Mouse (Mus musculus) erythroblast, adult 5-6 weeks (primary cell): ENCODE data around the gene Dock6. TPM values are rescaled to one million over a fixed set of nuclear protein-coding genes. Genes with fewer than 3 reads are reported as not detected.
A peak's percentile ranks its signal among the peaks of the same experiment; 100 is the strongest.
"Not testable (repeated sequence)": the region's sequence is repeated elsewhere in the genome, so short reads cannot be mapped to it uniquely, and the experiment has no call there.

Experiments used
- ATAC-seq: replicated peaks from 2 replicates; pipeline ENCODE4 v1.8.0; 2016; ENCODE audit warnings: moderate number of reproducible peaks, mild to moderate bottlenecking, moderate TSS enrichment, inconsistent platforms; ENCODE audit not compliant: poor library complexity, low FRiP score, severe bottlenecking
- total RNA-seq, 2 experiments: library from RNA; stranded (forward) in 1 of 2; stranded (reverse) in 1 of 2; fragments of 150-400 nt in 1 of 2; fragments of 200-764, 138-1000 nt in 1 of 2; gene quantifications; 2 replicates each; pipeline versions ENCODE4 v1.2.3 to v1.2.4; 2015 to 2017; ENCODE audit warnings: low replicate concordance in 2 of 2

Dock6 gene
- total RNA-seq, 2 experiments from 2014 or later: not detected

DNA sequence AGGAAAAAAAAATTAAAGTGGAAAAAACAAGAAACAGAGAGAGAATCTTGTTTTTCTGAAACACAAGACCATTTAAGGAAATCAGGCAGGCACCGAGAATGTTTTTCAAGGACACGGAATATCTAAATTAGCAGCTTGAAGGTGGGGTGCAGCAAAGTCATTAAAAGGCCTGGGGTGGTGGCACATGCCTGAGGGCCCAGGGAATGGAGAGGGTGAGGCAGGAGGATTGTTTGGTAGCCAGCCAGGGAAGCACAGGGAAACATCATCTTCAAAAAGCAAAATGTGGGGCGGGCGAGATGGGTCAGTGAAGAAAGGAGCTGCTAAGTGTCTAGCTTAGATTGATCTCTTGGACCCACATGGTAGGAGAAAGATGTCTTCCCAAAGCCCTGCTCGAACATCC is 64.8 kb downstream of the Dock6 start:
- ATAC-seq: no peak

DNA sequence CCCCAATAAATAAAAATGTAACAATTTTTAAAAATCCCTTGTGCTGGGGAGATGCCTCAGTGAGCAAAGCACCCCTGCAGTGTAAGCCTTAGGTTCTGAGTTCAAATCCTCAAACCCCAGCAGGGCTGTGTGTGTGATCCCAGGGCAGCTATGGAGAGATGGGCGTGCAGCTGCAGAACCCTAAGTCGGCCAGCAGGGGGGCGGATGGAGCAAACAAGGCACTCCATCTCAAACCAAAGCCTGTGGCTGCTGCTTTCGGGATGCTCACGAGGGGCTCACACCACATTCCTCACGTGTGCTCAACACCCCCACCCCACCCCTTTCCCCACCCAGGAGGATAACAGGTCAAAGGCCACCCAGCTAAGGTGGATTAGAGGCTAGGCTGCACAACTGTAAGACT is 65.5 kb downstream of the Dock6 start:
- peak; percentile 78 for ATAC-seq

DNA sequence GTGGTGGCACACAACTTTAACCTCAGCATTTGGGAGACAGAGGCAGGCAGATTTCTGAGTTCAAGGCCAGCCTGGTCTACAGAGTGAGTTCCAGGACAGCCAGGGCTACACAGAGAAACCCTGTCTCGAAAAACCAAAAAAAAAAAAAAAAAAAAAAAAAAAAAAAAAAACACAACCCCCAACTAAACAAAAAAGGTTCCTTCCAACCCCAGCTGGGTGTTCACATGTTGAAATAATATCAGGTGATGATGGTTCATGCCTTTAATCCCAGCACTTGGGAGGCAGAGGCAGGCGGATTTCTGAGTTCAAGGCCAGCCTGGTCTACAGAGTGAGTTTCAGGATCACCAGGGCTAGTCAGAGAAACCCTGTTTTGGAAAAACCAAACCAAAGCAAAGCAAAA is 66.1 kb downstream of the Dock6 start:
- not testable (repeated sequence) for ATAC-seq

DNA sequence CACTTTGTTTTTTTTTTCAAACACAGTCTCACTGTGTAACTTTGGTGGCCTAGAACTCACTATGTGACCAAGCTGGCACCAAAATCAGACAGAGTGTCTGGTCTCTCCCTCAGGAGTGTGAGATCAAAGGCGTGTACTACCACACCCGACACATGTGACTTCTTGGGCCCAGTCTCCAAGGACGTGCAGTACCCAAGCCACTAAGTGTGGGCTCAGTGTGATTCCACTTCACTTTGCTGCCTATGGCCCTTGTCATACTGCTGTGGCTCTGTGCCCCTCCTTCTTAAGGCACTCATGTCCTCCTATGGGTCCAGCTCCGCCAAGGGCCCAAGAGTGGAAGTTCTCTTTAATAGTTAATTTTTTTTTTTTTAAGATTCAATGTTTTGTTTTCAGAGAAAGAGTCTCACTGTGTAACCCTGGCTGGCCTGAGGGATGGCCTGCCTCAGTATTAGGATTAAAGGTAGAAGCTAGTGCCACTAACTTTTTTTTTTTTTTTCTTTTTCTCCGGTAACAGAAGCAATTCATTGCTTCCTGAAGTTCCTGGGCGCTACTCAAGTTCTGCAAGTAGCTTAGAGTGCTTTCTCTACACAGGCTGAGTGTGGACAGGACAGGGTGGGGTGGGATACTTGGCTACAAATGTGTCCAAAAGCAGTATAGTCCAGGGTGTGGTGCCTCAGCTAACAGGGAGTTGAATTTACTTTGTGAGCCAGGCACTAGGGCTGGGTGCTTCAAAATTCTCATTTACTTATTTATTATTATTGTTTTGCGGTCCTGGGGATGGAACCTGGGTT is 67.7 kb downstream of the Dock6 start:
- ATAC-seq: no peak

DNA sequence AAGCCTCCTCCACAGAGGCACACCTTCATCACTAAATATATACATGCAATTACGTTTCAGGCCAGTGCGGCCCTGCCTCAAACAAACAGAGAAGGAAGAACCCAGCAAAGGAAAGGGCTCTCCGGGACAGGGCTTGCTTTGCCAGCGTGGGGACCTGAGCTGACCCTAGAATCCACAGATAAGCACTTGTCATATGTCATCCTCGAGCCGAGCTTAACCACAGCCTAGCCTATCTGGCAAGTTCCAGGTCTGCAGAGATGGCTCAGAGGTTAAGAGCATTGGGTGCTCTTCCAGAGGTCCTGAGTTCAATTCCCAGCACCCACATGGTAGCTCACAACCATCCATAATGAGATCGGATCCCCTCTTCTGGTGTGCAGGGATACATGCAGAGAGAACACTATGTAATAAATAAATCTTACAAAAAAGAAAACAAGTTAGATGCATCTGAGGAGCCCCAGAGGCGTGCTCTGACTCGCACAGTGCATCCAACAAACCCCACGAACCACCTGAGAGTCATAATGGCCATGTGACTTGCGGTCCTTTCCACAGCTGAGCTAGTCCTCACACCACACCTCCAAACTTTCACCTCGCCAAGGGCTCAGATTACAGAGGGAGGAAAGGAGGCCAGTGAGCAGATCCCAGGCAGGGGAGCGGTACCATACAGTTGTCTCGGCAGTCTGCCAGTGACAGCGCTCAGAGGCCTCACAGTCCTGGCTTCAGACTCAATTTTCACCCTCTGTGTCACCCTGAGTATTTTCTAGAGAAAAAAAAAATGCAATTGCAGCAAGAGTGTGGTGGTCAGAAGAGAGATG is 70.6 kb downstream of the Dock6 start:
- ATAC-seq: no peak

DNA sequence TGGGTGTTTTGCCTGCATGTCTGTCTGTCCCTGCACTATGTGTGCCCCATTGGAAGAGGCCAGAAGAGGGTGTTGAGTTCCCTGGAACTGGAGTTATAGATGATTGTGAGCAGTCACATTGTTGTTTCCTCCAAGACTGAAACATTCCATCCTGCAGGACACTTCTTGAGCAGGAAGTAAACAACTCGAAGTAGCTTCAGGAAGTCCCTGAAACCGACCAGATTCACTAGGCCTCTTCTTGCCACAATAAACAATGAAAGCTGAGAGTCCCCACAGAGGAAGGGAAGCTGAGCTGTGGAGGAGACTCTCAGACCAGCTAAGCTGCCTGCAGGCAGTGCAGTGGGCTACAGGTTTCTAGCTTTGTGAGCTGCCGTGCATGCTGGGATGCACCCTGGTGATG is 74.7 kb downstream of the Dock6 start:
- no peak for ATAC-seq

DNA sequence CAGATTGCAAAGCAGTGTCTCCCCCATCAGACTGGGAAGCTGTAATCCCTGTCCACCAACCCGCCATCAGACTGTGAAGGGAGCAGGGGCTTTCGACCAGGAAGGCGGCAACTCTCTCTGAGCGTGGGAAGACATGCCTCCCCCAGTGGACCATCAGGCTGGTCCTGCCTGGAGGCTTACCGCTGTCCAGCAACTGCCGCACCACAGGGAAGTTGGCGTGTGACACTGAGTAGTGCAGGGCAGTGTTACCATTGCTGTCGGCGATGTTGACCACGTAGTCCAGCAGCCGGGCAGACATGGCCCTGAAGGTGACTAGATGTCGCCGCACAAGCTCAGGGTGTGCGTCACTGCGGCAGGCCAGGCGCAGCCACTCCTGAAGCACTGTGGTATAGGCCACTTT is 78.1 kb downstream of the Dock6 start:
- ATAC-seq: no peak

DNA sequence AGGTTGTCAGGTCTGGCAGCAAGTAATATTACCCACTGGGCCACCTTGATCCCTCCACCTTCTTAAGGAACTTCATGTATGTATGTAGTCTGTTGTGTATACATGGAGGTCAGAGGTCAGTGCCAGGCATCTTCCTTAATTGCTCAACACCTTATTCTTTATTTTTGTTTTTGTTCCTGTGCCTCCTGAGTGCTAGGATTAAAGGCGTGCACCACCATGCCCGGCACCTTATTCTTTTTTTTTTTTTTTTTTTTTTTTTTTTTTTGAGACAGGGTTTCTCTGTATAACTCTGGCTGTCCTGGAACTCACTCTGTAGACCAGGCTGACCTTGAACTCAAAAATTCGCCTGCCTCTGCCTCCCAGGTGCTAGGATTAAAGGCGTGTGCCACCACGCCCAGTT is 79.0 kb downstream of the Dock6 start:
- ATAC-seq: not testable (repeated sequence)

DNA sequence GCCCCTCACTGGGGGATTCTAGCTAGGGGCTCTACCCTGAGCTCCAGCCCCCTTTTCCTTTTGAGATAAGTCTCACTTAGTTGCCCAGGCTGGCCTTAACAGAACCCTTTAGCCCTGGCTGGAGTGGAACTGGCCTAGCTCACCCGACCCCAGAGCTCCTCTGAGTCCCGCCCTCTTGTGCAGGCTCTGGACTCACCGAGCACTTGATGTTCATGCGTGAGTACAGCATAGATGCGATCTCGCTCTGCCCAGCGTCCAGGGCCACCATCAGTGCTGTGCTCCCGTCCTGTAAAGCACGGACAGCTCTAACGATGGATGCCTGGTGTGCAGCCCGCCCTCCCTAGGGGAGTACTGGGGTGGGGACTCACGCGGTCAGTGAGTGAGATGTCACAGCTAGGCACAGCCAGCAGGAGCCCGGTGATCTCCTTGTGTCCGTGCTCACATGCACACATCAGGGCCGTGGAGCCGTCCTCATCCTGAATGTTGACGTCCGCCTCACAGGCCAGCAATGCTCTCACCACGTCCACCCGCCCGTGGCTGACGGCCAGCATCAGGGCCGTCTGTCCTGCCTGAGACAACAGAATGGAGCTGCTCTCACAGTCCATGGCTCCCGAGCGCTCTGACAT is 82.8 kb downstream of the Dock6 start:
- ATAC-seq: 0 out of 2 replicates have a peak, but pooled peaks have one; percentile 43

DNA sequence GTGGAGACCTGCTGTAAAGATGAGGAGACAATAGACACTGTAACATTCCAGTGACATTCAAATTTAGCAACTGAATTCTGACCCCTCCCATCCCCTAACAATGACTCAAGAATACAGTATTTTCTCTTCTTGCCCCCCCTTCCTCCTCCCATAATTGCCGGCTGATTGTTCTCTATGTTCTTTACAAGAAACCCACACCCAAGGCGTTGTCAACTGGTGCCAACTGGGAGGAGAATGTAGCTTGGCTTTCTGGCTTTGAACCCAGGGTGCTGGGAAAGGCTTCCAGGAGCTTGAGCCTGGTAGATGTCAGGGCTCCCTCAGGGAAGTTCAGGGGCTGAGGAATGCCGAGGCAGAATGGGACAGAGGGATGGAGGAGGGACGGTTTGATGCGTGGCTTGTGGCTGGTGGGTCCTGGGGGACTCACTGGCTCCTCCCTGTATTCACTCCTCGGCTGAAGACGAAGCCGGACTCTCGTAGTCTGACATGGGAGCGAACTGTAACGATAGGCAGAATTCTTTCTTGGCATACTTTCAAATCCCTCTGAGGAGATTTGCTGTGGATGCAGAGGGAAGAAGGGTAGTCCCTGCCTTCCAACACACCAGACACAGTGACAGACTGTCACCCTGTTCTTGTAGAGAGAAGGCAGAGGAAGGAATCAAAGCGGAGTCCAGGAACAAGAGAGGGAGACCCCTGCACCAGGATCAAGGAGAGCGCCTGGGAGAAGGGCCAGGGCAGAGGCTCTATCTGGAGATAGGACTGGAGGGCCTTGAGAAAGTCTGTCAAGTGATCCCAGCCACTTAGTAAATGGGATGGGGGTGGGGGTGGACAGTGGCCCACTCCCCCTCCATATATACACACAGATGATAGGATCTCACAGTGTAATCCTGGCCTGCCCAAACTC is 83.7 kb downstream of the Dock6 start:
- ATAC-seq: no peak

DNA sequence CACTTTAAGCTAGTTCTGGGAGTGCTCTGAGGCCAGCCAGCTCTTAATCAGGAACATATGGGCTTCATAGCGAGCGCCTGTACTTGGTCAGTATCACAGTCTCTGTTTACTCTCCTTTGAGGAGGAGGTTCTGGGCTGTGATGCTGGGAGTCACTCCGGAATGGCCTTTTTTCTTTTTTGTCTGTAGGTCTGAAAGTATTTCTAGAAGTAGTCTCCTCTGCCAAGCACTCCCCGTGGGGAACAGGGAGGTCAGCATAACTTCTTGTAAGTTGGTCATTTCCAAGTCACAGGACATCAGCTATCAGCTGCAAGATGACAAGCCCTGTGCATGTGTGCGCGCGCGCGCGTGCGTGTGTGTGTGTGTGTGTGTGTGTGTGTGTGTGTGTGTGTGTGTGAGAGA is 84.5 kb downstream of the Dock6 start:
- ATAC-seq: no peak

DNA sequence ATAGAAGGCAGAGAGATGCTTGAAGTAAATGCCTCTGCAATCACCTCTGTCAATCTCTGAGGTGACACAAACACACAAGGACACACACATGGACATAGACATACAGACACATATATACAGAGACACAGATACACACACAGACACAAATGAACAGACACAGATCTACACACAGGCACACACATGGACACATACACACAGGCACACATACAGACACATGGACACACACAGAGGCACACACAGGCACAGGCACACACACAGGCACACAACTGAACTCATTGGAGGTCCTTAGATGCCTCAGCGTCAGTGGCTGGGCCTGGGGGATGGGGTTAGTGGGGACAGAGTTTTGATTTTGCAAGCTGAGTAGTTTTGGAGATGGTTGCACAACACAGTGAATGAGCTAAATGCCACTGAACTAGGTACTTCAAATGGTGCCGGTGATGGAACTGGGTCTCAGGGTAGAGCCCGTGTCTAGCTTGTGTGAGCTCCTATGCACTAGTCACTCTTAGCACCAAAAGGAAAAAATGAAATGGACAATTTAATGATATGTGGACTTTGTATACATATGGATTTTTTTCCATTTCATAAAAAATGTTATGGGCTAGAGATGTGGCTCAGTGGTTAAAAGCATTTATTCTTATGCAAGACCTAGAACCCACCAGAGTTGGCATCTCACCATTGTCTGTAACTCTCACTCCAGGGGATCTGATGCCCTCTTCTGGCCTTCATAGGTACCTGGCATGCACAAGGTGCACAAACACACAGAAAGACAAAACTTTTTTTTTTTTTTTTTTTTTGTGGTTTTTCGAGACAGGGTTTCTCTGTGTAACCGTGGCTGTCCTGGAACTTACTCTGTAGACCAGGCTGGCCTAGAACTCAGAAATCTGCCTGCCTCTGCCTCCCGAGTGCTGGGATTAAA is 88.1 kb downstream of the Dock6 start:
- no peak for ATAC-seq

DNA sequence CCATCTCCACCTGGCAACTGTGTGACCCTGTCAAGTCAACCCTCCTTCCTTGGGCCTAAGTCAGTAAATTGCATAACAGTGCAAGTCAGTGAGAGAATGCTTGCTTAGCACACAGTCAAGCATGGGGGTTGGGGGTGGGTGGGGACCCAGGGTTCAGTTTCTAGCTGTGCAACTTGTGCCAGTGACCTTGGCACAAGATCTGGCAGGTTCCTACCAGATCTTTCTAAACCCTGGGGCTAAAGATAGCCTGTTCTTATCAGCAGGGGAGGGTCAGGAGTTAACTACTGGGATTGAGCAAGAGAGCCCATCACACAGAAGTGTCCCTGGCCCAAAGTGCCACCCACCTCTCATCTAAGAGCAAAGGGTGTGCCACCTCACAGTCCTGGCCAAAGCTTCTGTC is 90.3 kb downstream of the Dock6 start:
- no peak for ATAC-seq

DNA sequence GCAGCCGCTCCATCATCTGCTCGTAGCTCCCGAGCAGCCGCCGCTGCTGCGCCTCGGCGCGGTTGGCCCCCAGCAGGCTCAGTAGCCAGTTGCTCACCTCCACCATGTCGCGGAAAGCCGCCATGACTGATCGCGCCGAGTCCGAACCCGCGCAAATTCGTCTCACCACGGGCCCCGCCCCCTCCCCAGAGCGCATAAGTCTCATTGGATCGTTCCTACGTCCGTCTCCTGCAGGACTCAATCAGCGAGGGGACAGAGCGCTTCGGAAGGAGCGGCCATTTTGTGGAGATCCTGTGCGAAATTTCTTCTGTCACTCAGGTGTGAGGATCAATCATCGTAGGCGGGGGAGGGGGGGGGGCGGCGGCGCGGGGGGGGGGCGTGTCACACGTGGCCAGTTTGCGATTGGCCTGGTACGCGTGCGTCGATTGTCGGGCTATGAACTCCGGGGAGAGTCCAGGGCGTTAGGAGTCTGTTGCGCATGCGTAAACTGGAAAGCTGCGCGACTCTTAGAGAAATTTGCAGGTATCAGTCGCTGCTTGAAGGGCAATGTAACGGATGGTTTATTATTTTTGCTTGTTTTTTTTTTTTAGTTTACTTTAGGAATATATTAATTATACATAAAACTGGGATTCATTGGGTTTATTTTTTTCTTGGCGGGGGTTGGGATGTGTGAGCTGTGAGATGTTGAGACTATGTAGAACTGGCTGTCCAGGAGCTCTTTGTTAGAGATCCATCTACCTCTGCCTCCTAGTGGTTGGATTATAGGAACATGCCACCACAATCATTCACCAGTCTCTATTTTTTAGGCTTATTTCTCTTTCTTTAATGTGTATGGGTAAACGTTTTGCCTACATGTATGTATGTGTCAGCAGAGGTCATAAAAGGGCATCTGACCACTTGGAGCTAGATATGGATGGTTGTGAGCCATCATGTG is 92.0 kb downstream of the Dock6 start, which contains the start of gene Spc24:
Spc24 (minus strand) TSS at position 149 of the 934 bp plus-strand sequence.
- peak; percentile 95 for ATAC-seq

DNA sequence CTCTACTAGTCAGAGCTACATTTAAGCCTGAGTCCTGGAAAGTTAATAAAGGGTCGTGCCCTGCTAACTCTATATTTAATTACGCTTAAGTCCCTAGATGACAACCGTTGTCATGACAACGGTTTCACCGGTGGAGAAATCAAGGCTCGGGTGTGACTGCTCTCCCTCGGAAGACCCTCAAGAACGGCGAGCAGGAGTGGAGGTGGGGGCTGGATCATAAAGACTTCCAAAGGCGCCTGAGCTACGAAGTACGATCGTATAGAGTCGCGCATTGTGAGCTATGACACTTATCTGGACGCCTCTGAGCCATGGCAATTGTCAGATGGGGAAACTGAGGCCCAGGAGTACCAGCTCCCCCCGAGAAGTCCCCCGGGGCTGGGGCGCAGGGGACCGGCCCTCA is 92.7 kb downstream of the Dock6 start:
- ATAC-seq: 0 out of 2 replicates have a peak, but pooled peaks have one; percentile 2

DNA sequence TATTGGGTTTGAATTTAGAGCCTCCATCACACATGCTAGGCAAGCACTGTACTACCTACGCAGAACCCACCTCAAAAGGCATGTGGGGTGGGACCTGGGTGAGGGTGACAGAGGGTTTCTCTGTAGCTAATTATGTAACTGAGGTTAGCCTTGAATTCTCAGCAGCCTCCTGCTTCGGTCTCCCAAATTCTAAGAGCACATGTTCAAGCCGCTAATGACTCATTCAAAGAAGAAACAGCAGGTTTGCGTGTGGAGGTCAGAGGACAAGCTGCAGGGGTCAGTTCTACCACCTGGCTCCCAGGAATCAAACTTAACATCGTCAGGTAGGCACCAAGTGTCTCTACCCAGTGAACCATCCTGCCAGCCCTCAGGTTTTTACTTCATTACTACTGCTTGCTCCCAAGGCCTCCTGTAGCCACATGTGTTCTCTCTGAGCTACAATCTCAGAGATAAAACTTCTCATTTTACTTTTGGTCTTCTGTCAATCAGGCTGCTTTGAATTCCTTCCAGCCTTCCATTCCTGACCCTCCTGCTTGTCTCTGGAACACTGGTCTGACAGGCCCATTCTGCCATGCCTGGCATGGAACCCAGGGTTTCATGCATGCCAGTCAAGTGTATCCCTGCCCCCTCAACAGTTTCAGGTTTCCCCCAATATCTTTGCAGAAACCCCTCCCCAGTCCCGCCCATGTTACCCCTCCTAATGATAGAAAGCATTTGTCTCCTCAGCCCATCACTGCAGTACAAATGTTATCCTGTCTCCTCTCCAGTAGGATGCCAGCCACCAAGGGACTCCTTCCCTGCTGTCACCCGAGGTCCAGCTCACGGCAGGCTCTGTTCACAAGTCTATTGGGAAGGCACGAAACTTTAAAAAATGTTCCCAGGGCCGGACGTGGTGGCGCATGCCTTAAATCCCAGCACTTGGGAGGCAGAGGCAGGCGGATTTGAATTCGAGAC is 93.6 kb downstream of the Dock6 start:
- ATAC-seq: no peak
